Mouse (Mus musculus) MEL (cell line): Measurements from ENCODE around the gene Sertad1. TPM values are rescaled to one million over a fixed set of nuclear protein-coding genes. Genes with fewer than 3 reads are reported as not detected.

Experiments
- DNase-seq: peaks from one replicate; pipeline ENCODE4 v3.0.0; 2011; ENCODE audit warnings: low read depth, low spot score
- H3K27ac ChIP-seq: 2 replicates; pipeline ENCODE4 v1.5.1; 2012; ENCODE audit warnings: low read depth, mild to moderate bottlenecking, control low read depth, low read length, moderate library complexity; ENCODE audit not compliant: control insufficient read depth
- H3K27me3 ChIP-seq, 2 experiments: fragments of 150-350 bp in 1 of 2; sonication (generic) in 1 of 2; 2 replicates each; pipeline ENCODE4 v1.6.1; 2012; ENCODE audit warnings: low read length in 2 of 2, mild to moderate bottlenecking in 2 of 2, improper control_type of control experiment in 1 of 2, moderate library complexity in 1 of 2; ENCODE audit not compliant: insufficient read depth in 2 of 2, control insufficient read depth in 1 of 2
- H3K36me3 ChIP-seq, 2 experiments: 2 replicates each; pipeline ENCODE4 v1.6.1; 2012 to 2014; ENCODE audit warnings: low read length in 2 of 2, improper control_type of control experiment in 1 of 2, inconsistent platforms in 1 of 2, mild to moderate bottlenecking in 1 of 2; ENCODE audit not compliant: insufficient read depth in 2 of 2, control insufficient read depth in 1 of 2
- H3K4me1 ChIP-seq, 2 experiments: fragments of 150-350 bp in 1 of 2; sonication (generic) in 1 of 2; 2 replicates each; pipeline ENCODE4 v1.6.1; 2012; ENCODE audit warnings: low read length in 2 of 2, improper control_type of control experiment in 1 of 2, mild to moderate bottlenecking in 1 of 2; ENCODE audit not compliant: insufficient read depth in 2 of 2, control insufficient read depth in 1 of 2
- H3K4me3 ChIP-seq, 2 experiments: fragments of 150-350 bp in 1 of 2; sonication (generic) in 1 of 2; 2 replicates each; pipeline ENCODE4 v1.5.1; 2012; ENCODE audit warnings: low read depth in 2 of 2, low read length in 2 of 2, mild to moderate bottlenecking in 2 of 2, moderate library complexity in 2 of 2, control low read depth in 1 of 2, improper control_type of control experiment in 1 of 2; ENCODE audit not compliant: control insufficient read depth in 1 of 2, insufficient read depth in 1 of 2
- H3K79me2 ChIP-seq: 2 replicates; pipeline ENCODE4 v1.6.1; 2012; ENCODE audit warnings: mild to moderate bottlenecking, low read length, moderate library complexity; ENCODE audit not compliant: control insufficient read depth, poor library complexity, insufficient read depth
- H3K9ac ChIP-seq: 2 replicates; pipeline ENCODE4 v1.6.1; 2012; ENCODE audit warnings: low read depth, mild to moderate bottlenecking, control low read depth, low read length, moderate library complexity; ENCODE audit not compliant: control insufficient read depth, poor library complexity, severe bottlenecking
- H3K9me3 ChIP-seq: fragments of 150-350 bp; sonication (generic); replicated peaks from 2 replicates; pipeline ENCODE4 v1.6.1; 2012; ENCODE audit warnings: mild to moderate bottlenecking, low read length, improper control_type of control experiment, moderate library complexity; ENCODE audit not compliant: insufficient read depth
- BHLHE40 ChIP-seq: IDR thresholded peaks from 2 replicates; pipeline ENCODE4 v1.6.1; 2012; ENCODE audit warnings: low read depth, mild to moderate bottlenecking, inconsistent platforms, low read length, improper control_type of control experiment, borderline replicate concordance
- ELF1 ChIP-seq: IDR thresholded peaks from 2 replicates; pipeline ENCODE4 v1.6.1; 2014; ENCODE audit warnings: low read depth, mild to moderate bottlenecking, inconsistent platforms, low read length, improper control_type of control experiment, moderate library complexity
- EP300 ChIP-seq, 2 experiments: IDR thresholded peaks; 2 replicates each; pipeline ENCODE4 v1.6.1; 2011; ENCODE audit warnings: improper control_type of control experiment in 2 of 2, low read length in 2 of 2, low read depth in 1 of 2, mild to moderate bottlenecking in 1 of 2
- ETS1 ChIP-seq: IDR thresholded peaks from 2 replicates; pipeline ENCODE4 v1.6.1; 2012; ENCODE audit warnings: low read depth, mild to moderate bottlenecking, inconsistent platforms, low read length, improper control_type of control experiment, moderate library complexity
- GATA1 ChIP-seq: IDR thresholded peaks from 2 replicates; pipeline ENCODE4 v1.6.1; 2011; ENCODE audit warnings: low read depth, low read length, improper control_type of control experiment
- HCFC1 ChIP-seq: IDR thresholded peaks from 2 replicates; pipeline ENCODE4 v1.6.1; 2012; ENCODE audit warnings: low read depth, mild to moderate bottlenecking, inconsistent platforms, low read length, improper control_type of control experiment, moderate library complexity
- JUND ChIP-seq: IDR thresholded peaks from 2 replicates; pipeline ENCODE4 v1.6.1; 2011; ENCODE audit warnings: low read depth, mild to moderate bottlenecking, improper control_type of control experiment, low read length
- KAT2A ChIP-seq: conservative IDR thresholded peaks from 2 replicates; pipeline ENCODE4 v1.6.1; 2012; ENCODE audit warnings: low read depth, low read length, improper control_type of control experiment, inconsistent platforms
- MAFK ChIP-seq: IDR thresholded peaks from 2 replicates; pipeline ENCODE4 v1.6.1; 2011; ENCODE audit warnings: low read depth, mild to moderate bottlenecking, low read length, improper control_type of control experiment, borderline replicate concordance
- MAX ChIP-seq: IDR thresholded peaks from 2 replicates; pipeline ENCODE4 v1.6.1; 2011; ENCODE audit warnings: low read length, improper control_type of control experiment
- MAZ ChIP-seq: IDR thresholded peaks from 2 replicates; pipeline ENCODE4 v1.6.1; 2012; ENCODE audit warnings: low read depth, mild to moderate bottlenecking, inconsistent platforms, low read length, improper control_type of control experiment
- MXI1 ChIP-seq: IDR thresholded peaks from 2 replicates; pipeline ENCODE4 v1.6.1; 2011; ENCODE audit warnings: mild to moderate bottlenecking, low read depth, low read length, improper control_type of control experiment
- MYB ChIP-seq: IDR thresholded peaks from 2 replicates; pipeline ENCODE4 v1.6.1; 2011; ENCODE audit warnings: mild to moderate bottlenecking, low read depth, low read length, improper control_type of control experiment
- MYC ChIP-seq: IDR thresholded peaks from 2 replicates; pipeline ENCODE4 v1.6.1; 2011; ENCODE audit warnings: low read depth, mild to moderate bottlenecking, low read length, improper control_type of control experiment, moderate library complexity
- NELFE ChIP-seq: IDR thresholded peaks from 2 replicates; pipeline ENCODE4 v1.6.1; 2011; ENCODE audit warnings: low read depth, low read length, improper control_type of control experiment
- NRF1 ChIP-seq: IDR thresholded peaks from 2 replicates; pipeline ENCODE4 v1.6.1; 2014; ENCODE audit warnings: low read depth, mild to moderate bottlenecking, inconsistent platforms, low read length, improper control_type of control experiment, moderate library complexity; ENCODE audit not compliant: poor library complexity, insufficient read depth, severe bottlenecking
- POLR2A ChIP-seq, 2 experiments: IDR thresholded peaks; 2 replicates each; pipeline ENCODE4 v1.6.1; 2011 to 2012; ENCODE audit warnings: low read length in 2 of 2, mild to moderate bottlenecking in 2 of 2, control low read depth in 1 of 2, improper control_type of control experiment in 1 of 2, low read depth in 1 of 2, moderate library complexity in 1 of 2; ENCODE audit not compliant: control insufficient read depth in 1 of 2, insufficient read depth in 1 of 2, poor library complexity in 1 of 2
- POLR2AphosphoS5 ChIP-seq: IDR thresholded peaks from 2 replicates; pipeline ENCODE4 v1.6.1; 2012; ENCODE audit warnings: low read depth, borderline replicate concordance, mild to moderate bottlenecking, inconsistent platforms, low read length, moderate library complexity, mixed read lengths
- SIN3A ChIP-seq: IDR thresholded peaks from 2 replicates; pipeline ENCODE4 v1.6.1; 2012; ENCODE audit warnings: low read length, improper control_type of control experiment, inconsistent platforms
- SMC3 ChIP-seq: IDR thresholded peaks from 2 replicates; pipeline ENCODE4 v1.6.1; 2011; ENCODE audit warnings: low read depth, low read length, improper control_type of control experiment
- TAL1 ChIP-seq: IDR thresholded peaks from 2 replicates; pipeline ENCODE4 v1.6.1; 2012; ENCODE audit warnings: mild to moderate bottlenecking, inconsistent platforms, low read length, moderate library complexity, mixed read lengths
- TBP ChIP-seq: IDR thresholded peaks from 2 replicates; pipeline ENCODE4 v1.8.0; 2011; ENCODE audit warnings: low read depth, low read length, improper control_type of control experiment
- TCF12 ChIP-seq: IDR thresholded peaks from 2 replicates; pipeline ENCODE4 v1.6.1; 2014; ENCODE audit warnings: low read depth, mild to moderate bottlenecking, inconsistent platforms, low read length, improper control_type of control experiment, moderate library complexity
- UBTF ChIP-seq: IDR thresholded peaks from 2 replicates; pipeline ENCODE4 v1.6.1; 2012; ENCODE audit warnings: low read depth, mild to moderate bottlenecking, inconsistent platforms, low read length, improper control_type of control experiment, moderate library complexity, borderline replicate concordance; ENCODE audit not compliant: insufficient read depth
- USF2 ChIP-seq, 2 experiments: IDR thresholded peaks; 2 replicates each; pipeline ENCODE4 v1.6.1; 2011 to 2012; ENCODE audit warnings: improper control_type of control experiment in 2 of 2, low read length in 2 of 2, borderline replicate concordance in 1 of 2, inconsistent platforms in 1 of 2, low read depth in 1 of 2, mild to moderate bottlenecking in 1 of 2; ENCODE audit not compliant: insufficient read depth in 1 of 2
- ZMIZ1 ChIP-seq: IDR thresholded peaks from 2 replicates; pipeline ENCODE4 v1.6.1; 2012; ENCODE audit warnings: low read depth, mild to moderate bottlenecking, inconsistent platforms, low read length, improper control_type of control experiment, moderate library complexity
- ZNF384 ChIP-seq: IDR thresholded peaks from 2 replicates; pipeline ENCODE4 v1.6.1; 2012; ENCODE audit warnings: low read depth, mild to moderate bottlenecking, inconsistent platforms, low read length, improper control_type of control experiment
- polyA plus RNA-seq, 2 experiments: library from polyadenylated mRNA; stranded (reverse) in 1 of 2; unstranded in 1 of 2; fragments of >175 nt in 1 of 2; fragments of >200 nt in 1 of 2; gene quantifications; 2 replicates each; pipeline versions ENCODE4 v1.2.1 to v1.2.4; 2012; ENCODE audit warnings: low replicate concordance in 2 of 2, low read depth in 1 of 2; ENCODE audit not compliant: insufficient read length in 2 of 2, insufficient read depth in 1 of 2, missing spikeins in 1 of 2
- total RNA-seq: library from RNA; depleted of rRNA; stranded (reverse); fragments of 300-350 nt; gene quantifications from 2 replicates; pipeline ENCODE4 v1.2.3, GENCODE M21; 2012

Sertad1 gene
- total and polyA plus RNA-seq, 3 experiments: 9.9 to 10.6 TPM; not detected in 1

DNA sequence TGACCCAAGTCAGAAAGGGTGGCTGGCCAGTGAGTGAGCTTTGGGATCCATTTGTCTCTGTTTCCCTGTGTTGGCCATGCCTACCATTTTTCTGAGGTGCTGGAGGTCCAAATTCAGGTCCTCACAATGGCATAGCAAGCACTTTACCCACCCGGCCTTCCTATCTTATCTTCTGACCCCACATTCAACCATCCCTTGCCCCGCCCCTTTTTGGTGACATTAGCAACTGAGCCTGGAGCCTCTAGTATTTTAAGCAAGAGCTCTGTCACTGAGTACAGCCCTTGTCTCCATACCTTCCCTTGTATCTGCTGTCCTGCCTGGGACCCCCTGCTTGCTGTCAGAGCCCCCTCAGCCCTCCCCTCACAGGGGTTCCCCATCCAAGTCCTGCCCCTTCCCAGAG is 48.7 kb downstream of the Sertad1 start:
- no peak for TF ChIP-seq JUND
- peak; percentile 47 for TF ChIP-seq TAL1
- no peak for TF ChIP-seq KAT2A
- no peak for TF ChIP-seq POLR2AphosphoS5
- no peak for TF ChIP-seq SMC3
- peak in 1 of 2 experiments; percentile 50; a peak in 2 of 4 replicates for TF ChIP-seq EP300 (IDR thresholded peaks at IDR 0.05; ENCODE audit: low read depth in 1 of 2, low read length in 2 of 2)
- TF ChIP-seq NELFE: no peak
- 0 out of 2 replicates have a peak, but pooled peaks have one; percentile 25 for TF ChIP-seq SIN3A
- TF ChIP-seq MYC: no peak
- no peak for TF ChIP-seq HCFC1
- TF ChIP-seq TBP: no peak
- no peak for TF ChIP-seq NRF1
- peak; percentile 52; the same call in 1 of the 2 replicates for TF ChIP-seq GATA1
- no peaks in the 10 kb centered on the region for H3K79me2 ChIP-seq
- H3K4me1 ChIP-seq: peaks cover 0 to 14% of the 10 kb centered on the region in 2 experiments; a peak in 3 of 4 replicates
- no peak overlapping the region for H3K4me3 ChIP-seq
- no peaks in the 10 kb centered on the region for H3K27me3 ChIP-seq
- peak; percentile 65 for DNase-seq
- no peak overlapping the region for H3K27ac ChIP-seq
- H3K9me3 ChIP-seq: no peaks in the 10 kb centered on the region
- no peak overlapping the region for H3K9ac ChIP-seq
- H3K36me3 ChIP-seq: 0 out of 4 replicates have a peak, but pooled peaks cover 0 to 1% of the 10 kb centered on the region in 2 experiments

DNA sequence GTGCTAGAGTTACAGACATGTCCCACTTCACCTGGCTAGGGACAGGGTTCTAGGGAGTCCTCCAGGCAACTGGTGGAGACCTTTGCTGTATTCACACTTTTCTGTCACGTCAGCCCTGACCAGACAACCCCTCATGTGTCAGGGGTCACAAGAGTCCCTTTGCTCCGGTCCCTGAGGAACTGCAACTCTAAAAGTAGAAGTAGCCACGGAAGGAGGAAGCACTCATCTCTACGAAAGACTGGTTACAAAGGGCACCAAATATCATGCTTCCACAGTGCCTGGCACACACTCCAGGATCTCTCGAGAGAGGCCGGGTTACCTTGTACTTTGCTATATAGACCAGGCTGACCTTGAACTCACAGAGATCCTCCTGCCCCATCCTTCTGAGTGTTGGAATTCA is 49.9 kb downstream of the Sertad1 start:
- H3K4me3 ChIP-seq: no peak overlapping the region
- H3K4me1 ChIP-seq: peaks cover 0 to 26% of the 10 kb centered on the region in 2 experiments; a peak in 3 of 4 replicates
- no peaks in the 10 kb centered on the region for H3K9me3 ChIP-seq
- H3K79me2 ChIP-seq: no peaks in the 10 kb centered on the region
- TF ChIP-seq SIN3A: no peak
- TF ChIP-seq MAFK: no peak
- no peak for TF ChIP-seq USF2 (IDR thresholded peaks at IDR 0.05; ENCODE audit: borderline replicate concordance in 1 of 2, insufficient read depth in 1 of 2, low read depth in 1 of 2, low read length in 2 of 2)
- no peak for TF ChIP-seq HCFC1
- TF ChIP-seq MYB: no peak
- no peak for TF ChIP-seq MAZ
- no peak for TF ChIP-seq POLR2A (IDR thresholded peaks at IDR 0.05; ENCODE audit: control insufficient read depth in 1 of 2, insufficient read depth in 1 of 2, low read depth in 1 of 2, low read length in 2 of 2, poor library complexity in 1 of 2)
- TF ChIP-seq ETS1: no peak
- no peak for TF ChIP-seq ELF1
- TF ChIP-seq JUND: no peak
- TF ChIP-seq BHLHE40: no peak
- TF ChIP-seq ZMIZ1: no peak
- TF ChIP-seq MYC: no peak
- TF ChIP-seq ZNF384: no peak
- no peak for TF ChIP-seq MXI1
- TF ChIP-seq GATA1: no peak
- TF ChIP-seq NELFE: no peak
- no peak for TF ChIP-seq UBTF
- no peak for TF ChIP-seq TCF12
- no peak for TF ChIP-seq MAX
- H3K27ac ChIP-seq: no peak overlapping the region
- peaks cover 0 to 6% of the 10 kb centered on the region in 2 experiments; a peak in 2 of 4 replicates for H3K36me3 ChIP-seq
- DNase-seq: no peak
- no peaks in the 10 kb centered on the region for H3K27me3 ChIP-seq
- H3K9ac ChIP-seq: no peak overlapping the region
